Mouse (Mus musculus) liver, embryonic 14 days (tissue): ENCODE measurements around the gene Atad3a. TPM values are rescaled to one million over a fixed set of nuclear protein-coding genes. Genes with fewer than 3 reads are reported as not detected.

Source experiments
- polyA plus RNA-seq: library from polyadenylated mRNA; depleted of rRNA; stranded (reverse); fragments of >200 nt; gene quantifications from 2 replicates; pipeline ENCODE4 v1.2.3, GENCODE M21; 2012; rRNA removed

Gene Atad3a
- 37.8 and 42.2 TPM in 2 replicates for polyA plus RNA-seq

DNA sequence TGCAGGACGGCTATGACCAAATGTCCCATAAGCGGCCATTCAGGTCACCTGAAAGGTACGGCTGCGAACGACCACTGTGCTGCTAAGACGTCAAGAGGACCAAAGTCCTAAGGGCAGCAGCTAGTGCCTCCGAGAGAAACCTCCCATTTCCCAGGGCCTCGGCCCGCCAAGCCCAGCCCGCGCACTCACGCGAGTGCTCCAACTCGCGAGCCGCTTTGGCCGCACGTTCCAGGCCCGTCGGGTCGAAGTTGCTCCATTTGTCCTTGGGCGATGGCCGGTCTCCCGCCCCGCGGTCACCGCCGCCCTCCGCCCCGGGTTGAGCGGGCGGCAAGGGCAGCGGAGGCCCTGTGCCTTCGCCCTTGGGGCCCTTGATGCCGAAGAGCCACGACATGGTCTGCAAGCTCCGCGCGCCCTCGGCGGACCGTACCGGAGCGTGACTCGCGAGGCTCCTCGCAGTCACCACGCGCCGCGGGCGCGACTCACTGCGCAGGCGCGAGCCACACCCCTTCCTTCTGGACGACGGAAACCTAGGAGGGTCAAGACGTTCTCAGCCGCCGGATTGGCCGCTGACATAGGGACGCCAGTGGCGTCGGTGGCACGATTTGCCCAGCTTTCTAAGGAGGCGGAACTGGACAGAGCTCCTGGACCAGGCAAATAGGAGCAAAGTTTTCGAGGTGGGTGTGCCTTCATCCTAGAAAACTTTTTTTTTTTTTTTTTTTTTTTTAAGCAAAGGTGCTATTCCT, at the start of gene Atad3a:
Atad3a (minus strand) TSS at position 481 of the 743 bp plus-strand sequence.

DNA sequence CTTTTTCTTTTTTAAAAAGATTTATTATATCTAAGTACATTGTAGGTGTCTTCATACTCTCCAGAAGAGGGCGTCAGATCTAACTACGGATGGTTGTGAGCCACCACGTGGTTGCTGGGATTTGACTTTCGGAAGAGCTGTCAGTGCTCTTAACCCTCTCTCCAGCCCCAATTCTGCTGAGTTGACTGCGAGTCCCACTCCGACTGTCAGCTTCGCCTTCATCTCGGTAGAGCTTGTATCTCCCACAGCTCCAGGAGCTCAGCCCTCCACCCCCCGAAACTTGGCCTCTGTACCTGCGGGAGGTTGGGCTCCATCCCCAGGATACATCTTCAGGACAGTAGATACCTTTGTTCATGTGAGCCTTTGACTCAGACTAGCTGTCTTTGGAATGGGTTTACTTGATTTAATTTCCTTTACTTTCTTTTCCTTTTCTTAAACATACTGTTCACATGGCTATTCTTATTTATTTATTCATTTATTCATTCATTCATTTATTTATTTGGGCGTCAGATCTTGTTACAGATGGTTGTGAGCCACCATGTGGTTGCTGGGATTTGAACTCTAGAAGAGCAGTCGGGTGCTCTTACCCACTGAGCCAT, 41.9 kb upstream of the Atad3a start, which contains the start of gene Mrpl20:
Mrpl20 (plus strand) TSS at position 138 of the 599 bp plus-strand sequence.

GRCm38 (mm10) chr4:155790021-155790489, 29.2 kb upstream of the Atad3a start, which contains the start of gene Ankrd65:
Gene Ankrd65, plus strand, starts transcription at chr4:155790439.

DNA sequence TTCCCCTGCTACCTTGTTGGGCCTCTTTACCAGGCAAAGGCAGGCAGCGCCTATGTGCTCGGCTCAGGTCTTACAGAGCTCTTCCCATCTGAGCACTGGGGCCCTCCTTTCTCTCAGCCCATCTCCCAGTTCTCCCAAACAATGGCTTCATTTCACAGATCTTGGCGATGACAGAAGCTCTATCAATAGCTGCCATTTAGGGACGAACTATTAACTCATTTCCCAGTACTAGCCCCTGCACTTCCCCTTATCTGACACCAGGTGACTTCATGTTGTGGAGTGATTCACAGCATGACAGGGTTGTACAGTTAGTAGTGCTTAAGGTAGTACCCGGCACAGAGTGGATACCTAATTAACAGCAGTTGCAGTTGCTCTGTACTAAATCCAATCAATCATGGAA, 24.9 kb upstream of the Atad3a start, which contains the start of gene Tmem88b:
Tmem88b (minus strand) TSS at position 56 of the 400 bp plus-strand sequence.

GRCm38 (mm10) chr4:155774280-155774754, 13.4 kb upstream of the Atad3a start, which contains the start of gene Vwa1:
Gene Vwa1, minus strand, starts transcription at chr4:155774698.

GRCm38 (mm10) chr4:155734350-155734941, 26.4 kb downstream of the Atad3a start, which contains the start of gene Tmem240:
Gene Tmem240, plus strand, starts transcription at chr4:155734800.

GRCm38 (mm10) chr4:155704721-155705591, 55.9 kb downstream of the Atad3a start, which contains the start of gene Ssu72:
Gene Ssu72, plus strand, starts transcription at chr4:155704800.

DNA sequence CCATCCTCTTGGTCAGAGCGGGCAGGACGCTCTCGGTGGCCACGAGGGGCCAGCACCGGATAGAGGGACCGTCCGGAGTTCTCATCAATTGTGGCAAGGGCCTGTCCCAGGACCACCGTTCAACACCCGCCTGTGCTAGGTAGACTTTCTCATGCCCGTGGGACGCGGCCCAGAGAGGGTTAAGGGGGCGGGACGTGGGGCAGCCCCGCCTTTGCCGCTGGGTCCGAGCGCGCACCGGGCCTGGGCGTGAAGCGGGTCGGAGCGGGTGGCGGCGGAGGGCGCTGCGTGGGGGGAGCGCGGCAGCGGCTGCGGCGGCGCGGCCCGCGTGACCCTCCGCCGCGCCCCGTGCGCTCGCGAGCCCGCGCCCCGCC, 66.8 kb downstream of the Atad3a start, which contains the start of gene Fndc10:
Fndc10 (plus strand) TSS at position 232 of the 371 bp plus-strand sequence.

Other genes with a start within 250 kb of the Atad3a start
- 28.9 and 34.9 TPM in 2 replicates for gene Nadk, start 198.7 kb downstream of the Atad3a start, polyA plus RNA-seq
- gene Slc35e2, start 159.7 kb downstream of the Atad3a start, polyA plus RNA-seq = 3.9 and 5.0 TPM in 2 replicates
- 19.8 and 24.5 TPM in 2 replicates for gene Cdk11b, start 136.2 kb downstream of the Atad3a start, polyA plus RNA-seq
- not detected in 2 replicates for gene Gm10563, start 115.7 kb downstream of the Atad3a start, polyA plus RNA-seq
- 4.6 TPM in 2 replicates for gene Mmp23, start 107.7 kb downstream of the Atad3a start, polyA plus RNA-seq
- 4.1 and 4.6 TPM in 2 replicates for gene Mib2, start 91.9 kb downstream of the Atad3a start, polyA plus RNA-seq
- gene Fndc10, start 66.8 kb downstream of the Atad3a start, polyA plus RNA-seq = 0.39 and 0.52 TPM in 2 replicates
- 35.5 and 42.0 TPM in 2 replicates for gene Ssu72, start 56.3 kb downstream of the Atad3a start, polyA plus RNA-seq
- 0.09 and 0.20 TPM in 2 replicates for gene Tmem240, start 26.3 kb downstream of the Atad3a start, polyA plus RNA-seq
- 0.12 and 0.18 TPM in 2 replicates for gene Vwa1, start 13.6 kb upstream of the Atad3a start, polyA plus RNA-seq
- gene Tmem88b, start 24.8 kb upstream of the Atad3a start, polyA plus RNA-seq = 0.29 TPM in 2 replicates
- 0.02 TPM in 1 of 2 replicates, not detected in the other for gene Ankrd65, start 29.3 kb upstream of the Atad3a start, polyA plus RNA-seq
- 68.5 and 74.1 TPM in 2 replicates for gene Mrpl20, start 41.8 kb upstream of the Atad3a start, polyA plus RNA-seq
- 66.5 and 75.1 TPM in 2 replicates for gene Ccnl2, start 51.4 kb upstream of the Atad3a start, polyA plus RNA-seq
- 76.4 and 80.4 TPM in 2 replicates for gene Aurkaip1, start 70.2 kb upstream of the Atad3a start, polyA plus RNA-seq
- gene Mxra8, start 78.6 kb upstream of the Atad3a start, polyA plus RNA-seq = 5.0 and 5.9 TPM in 2 replicates
- gene Dvl1, start 86.3 kb upstream of the Atad3a start, polyA plus RNA-seq = 18.2 and 20.1 TPM in 2 replicates
- 0.06 and 0.08 TPM in 2 replicates for gene Tas1r3, start 102.3 kb upstream of the Atad3a start, polyA plus RNA-seq
- 4.5 and 5.1 TPM in 2 replicates for gene Cptp, start 108.3 kb upstream of the Atad3a start, polyA plus RNA-seq
- gene Ints11, start 108.5 kb upstream of the Atad3a start, polyA plus RNA-seq = 19.9 and 22.3 TPM in 2 replicates
- gene Pusl1, start 130.7 kb upstream of the Atad3a start, polyA plus RNA-seq = 14.5 and 17.2 TPM in 2 replicates
- gene Acap3, start 130.7 kb upstream of the Atad3a start, polyA plus RNA-seq = 6.8 and 9.2 TPM in 2 replicates
- gene Ube2j2, start 182.7 kb upstream of the Atad3a start, polyA plus RNA-seq = 34.7 and 36.6 TPM in 2 replicates
- gene C1qtnf12, start 201.2 kb upstream of the Atad3a start, polyA plus RNA-seq = 32.6 and 35.9 TPM in 2 replicates
- 2.1 and 2.8 TPM in 2 replicates for gene B3galt6, start 231.6 kb upstream of the Atad3a start, polyA plus RNA-seq
- 30.4 and 33.1 TPM in 2 replicates for gene Sdf4, start 231.8 kb upstream of the Atad3a start, polyA plus RNA-seq